Mouse (Mus musculus) T-cell, adult 2 months (primary cell): Measurements from ENCODE around the gene Itgb4.
A peak's percentile ranks its signal among the peaks of the same experiment; 100 is the strongest.

Source experiments
- DNase-seq: peaks from one replicate; pipeline ENCODE4 v3.0.0; 2022; ENCODE audit warnings: low spot score

The Itgb4 gene

GRCm38 (mm10) chr11:115974309-115975082 lies at the start of gene Itgb4:
TSS of gene Itgb4 (plus strand) at chr11:115974709.
- DNase-seq, result peak; percentile 55

GRCm38 (mm10) chr11:115929031-115929430 lies 45.5 kb upstream of the Itgb4 start:
- no peak for DNase-seq

GRCm38 (mm10) chr11:115929818-115930217 lies 44.7 kb upstream of the Itgb4 start:
- no peak for DNase-seq

GRCm38 (mm10) chr11:115931235-115931634 lies 43.3 kb upstream of the Itgb4 start:
- DNase-seq, result no peak

- peak; percentile 98 for DNase-seq
These were observed 41.3 kb upstream of the Itgb4 start, which contains the start of the genes Sap30bp and Recql5 for GRCm38 (mm10) chr11:115933108-115933746. TSS of gene Sap30bp (plus strand) at chr11:115933282. TSS of gene Recql5 (minus strand) at chr11:115933477.

GRCm38 (mm10) chr11:115933747-115934110 lies 40.8 kb upstream of the Itgb4 start:
- no peak for DNase-seq

GRCm38 (mm10) chr11:115939690-115940329 lies 34.7 kb upstream of the Itgb4 start:
- peak; percentile 66 for DNase-seq

GRCm38 (mm10) chr11:115941980-115942379 lies 32.5 kb upstream of the Itgb4 start:
- no peak for DNase-seq

GRCm38 (mm10) chr11:115945247-115945646 lies 29.3 kb upstream of the Itgb4 start:
- DNase-seq, result no peak

- no peak for DNase-seq
These were observed 28.2 kb upstream of the Itgb4 start for GRCm38 (mm10) chr11:115946221-115946828.

GRCm38 (mm10) chr11:115948316-115948715 lies 26.2 kb upstream of the Itgb4 start:
- DNase-seq, result no peak

- no peak for DNase-seq
These were observed 23.8 kb upstream of the Itgb4 start for GRCm38 (mm10) chr11:115950719-115951118.

- DNase-seq, result no peak
These were observed 19.8 kb upstream of the Itgb4 start for GRCm38 (mm10) chr11:115954712-115955111.

GRCm38 (mm10) chr11:115955195-115955858 lies 19.2 kb upstream of the Itgb4 start:
- no peak for DNase-seq

GRCm38 (mm10) chr11:115956453-115956852 lies 18.1 kb upstream of the Itgb4 start:
- DNase-seq, result no peak

GRCm38 (mm10) chr11:115957971-115958370 lies 16.5 kb upstream of the Itgb4 start:
- DNase-seq, result no peak

GRCm38 (mm10) chr11:115959018-115959417 lies 15.5 kb upstream of the Itgb4 start:
- DNase-seq, result no peak

- no peak for DNase-seq
These were observed 11.7 kb upstream of the Itgb4 start for GRCm38 (mm10) chr11:115962651-115963412.

GRCm38 (mm10) chr11:115964977-115965604 lies 9.4 kb upstream of the Itgb4 start:
- DNase-seq, result no peak

GRCm38 (mm10) chr11:115968731-115969405 lies 5.6 kb upstream of the Itgb4 start:
- peak; percentile 11 for DNase-seq
